Mouse (Mus musculus): ENCODE measurements at regions not wholly inside any gene's neighbourhood (a gene's known extent, or its start where the extent isn't known, plus 50 kb on each side); places are given as distances from the start of the nearest gene placed in this dataset.

GRCm38 (mm10) chr10:84087929-84088328 lies 352.5 kb downstream of the Nuak1 start:
- DNase-seq (ENCODE audit: low spot score): peak; percentile 66

- no peak for DNase-seq (ENCODE audit: low spot score)
Observed at GRCm38 (mm10) chr10:84088799-84089778, 351.3 kb downstream of the Nuak1 start.

- DNase-seq (ENCODE audit: low spot score): no peak
Observed at GRCm38 (mm10) chr10:84093919-84094318, 346.5 kb downstream of the Nuak1 start.

- DNase-seq (ENCODE audit: low spot score): no peak
Observed at GRCm38 (mm10) chr10:84097196-84097595, 343.2 kb downstream of the Nuak1 start.

DNA sequence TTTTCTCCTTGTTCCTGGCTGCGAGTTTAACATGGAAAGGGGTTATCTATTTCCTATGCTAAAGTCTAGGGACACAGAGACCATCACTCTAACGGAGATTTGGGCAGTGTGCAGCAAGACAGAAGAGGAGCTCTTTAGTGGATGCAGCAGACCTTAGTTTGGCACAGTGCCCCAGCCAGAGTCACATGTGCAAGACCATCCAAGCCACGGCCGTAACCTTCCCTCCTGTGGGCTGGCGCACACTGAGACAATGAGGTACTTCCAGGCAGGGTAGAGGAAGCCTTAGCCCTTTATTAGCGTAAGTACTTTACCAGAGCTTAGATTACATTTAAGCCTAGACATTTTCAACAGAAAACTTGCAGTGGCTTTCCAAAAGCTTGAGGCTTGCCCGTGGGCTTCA lies 336.4 kb downstream of the Nuak1 start:
- no peak for DNase-seq (ENCODE audit: low spot score)

DNA sequence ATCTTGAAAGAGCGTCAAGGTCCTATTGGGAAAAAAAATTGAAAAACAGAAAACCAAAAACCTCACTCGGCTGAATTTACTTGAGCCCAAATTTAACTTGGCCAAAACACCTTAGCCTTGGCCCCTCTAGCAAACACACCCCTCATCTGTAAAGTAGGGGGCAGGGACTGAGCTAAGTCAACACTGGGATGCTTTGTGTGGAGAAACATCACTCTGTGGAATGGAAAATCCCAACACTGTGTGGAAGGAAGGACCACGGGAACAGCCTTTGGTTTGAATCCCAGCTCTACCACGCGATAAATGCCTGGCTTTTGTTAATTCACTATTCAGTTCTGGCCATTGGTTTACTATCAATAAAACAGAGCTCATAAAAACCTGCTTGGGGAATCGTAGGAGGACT lies 335.8 kb downstream of the Nuak1 start:
- DNase-seq (ENCODE audit: low spot score): no peak

DNA sequence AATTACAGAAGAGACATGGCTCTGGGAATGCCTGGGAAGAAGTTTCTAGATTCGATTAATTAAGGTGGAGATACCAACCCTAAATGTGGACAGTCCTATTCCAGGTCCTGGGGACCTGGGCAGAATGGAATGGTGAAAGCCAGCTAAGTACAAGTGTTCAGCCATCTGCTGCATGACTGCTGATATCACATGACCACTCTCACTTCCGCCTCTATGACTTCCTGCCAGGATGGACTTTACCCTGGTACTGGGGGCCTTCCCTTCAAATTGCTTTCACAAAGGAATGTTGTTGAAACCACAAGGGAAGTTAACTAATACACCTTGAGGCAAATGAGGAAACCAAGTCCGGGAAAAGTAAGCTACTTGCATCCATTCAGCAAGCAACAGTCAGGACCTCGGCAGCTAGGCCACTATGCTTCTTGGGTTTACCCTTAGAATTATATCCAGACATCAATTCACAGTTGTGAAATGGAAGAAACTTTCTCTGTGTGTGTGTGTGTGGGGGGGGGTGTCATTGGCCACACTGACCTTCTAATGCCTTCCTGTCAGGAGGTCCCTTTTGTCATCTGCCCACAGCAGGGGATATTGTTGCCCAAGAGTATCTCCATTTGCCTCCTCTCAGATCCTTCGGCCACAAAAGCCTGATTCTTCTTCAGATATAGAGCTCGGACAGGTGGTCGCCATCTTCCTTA lies 330.6 kb downstream of the Nuak1 start:
- DNase-seq (ENCODE audit: low spot score): no peak

GRCm38 (mm10) chr10:84110372-84110985 lies 329.9 kb downstream of the Nuak1 start:
- no peak for DNase-seq (ENCODE audit: low spot score)

- DNase-seq (ENCODE audit: low spot score): peak; percentile 87
Observed at GRCm38 (mm10) chr10:84111502-84111901, 328.9 kb downstream of the Nuak1 start.

DNA sequence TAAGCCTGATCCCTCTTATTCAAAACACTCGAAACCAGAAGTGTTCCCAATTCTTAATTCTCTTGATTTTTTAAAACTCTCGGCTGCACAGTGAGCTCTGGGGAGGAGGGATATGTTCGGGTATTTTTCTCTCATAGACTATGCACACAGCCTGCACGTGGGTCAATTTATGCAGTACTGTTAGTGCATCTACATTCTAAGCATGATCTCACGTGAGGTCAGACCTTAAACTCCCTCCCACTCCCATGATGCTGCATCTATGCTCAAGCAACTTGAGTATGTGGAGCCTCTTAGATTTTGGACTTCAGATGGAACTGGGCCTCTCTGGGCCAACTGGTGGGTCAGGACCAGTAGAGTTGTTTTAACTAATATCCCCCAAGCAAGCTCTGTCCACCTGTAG lies 328.5 kb downstream of the Nuak1 start:
- no peak for DNase-seq (ENCODE audit: low spot score)

DNA sequence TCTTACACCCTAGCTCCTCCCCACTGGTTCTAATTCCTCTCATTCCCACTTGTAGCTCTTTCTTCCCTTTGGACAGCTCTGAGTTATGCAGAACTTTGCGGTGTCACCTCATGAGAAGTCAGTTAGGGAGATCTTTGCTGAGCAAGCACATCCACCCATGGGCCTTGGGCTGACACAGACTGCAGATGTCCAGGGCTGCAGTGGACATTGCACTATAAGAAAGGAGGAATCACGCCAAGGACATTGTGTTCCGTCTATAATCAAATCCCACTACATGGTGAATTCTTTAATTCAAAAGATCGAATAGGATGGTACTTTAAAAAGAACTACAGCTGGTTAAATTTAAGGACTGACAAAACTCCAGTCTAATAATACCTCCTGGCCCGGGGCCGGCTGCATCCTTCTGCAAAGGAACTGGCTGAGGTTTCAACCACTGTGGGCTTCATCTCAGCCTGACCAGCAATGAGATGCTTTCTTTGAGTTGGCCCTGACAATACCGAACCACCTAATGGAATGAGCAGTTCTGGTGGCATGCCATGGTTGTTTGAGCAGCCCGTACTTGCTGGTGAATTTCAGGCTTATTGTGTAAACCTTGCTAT lies 320.3 kb downstream of the Nuak1 start:
- DNase-seq (ENCODE audit: low spot score): no peak

DNA sequence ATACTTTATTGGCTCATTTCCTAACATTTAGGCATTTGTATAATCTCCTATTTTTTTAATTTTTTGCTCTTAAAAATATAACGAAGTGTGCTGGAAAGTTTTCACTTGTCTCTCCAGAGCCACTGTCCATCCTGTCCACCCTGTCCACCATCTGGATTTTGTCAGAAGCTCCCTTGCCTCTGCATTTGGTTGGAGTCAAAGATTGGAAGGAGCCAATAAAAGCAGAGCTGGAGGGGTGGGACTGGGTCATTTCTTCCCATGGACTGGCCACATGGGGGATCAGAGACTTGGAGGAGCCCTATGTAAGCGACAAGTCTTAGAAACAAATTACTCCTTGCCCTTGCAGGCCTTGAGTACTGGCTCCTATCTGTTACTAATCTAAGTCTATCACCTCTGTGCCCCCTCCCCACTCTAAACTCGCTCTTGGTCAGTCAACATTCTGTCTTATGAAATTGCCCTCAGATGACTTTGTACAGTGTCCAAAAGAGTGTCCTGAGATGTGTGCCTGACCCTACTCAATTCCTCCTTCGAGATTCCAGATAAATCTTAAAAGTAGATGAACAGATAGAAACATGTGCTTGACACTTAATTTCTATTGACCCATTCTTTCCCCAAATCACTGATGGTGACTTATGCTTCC lies 303.3 kb downstream of the Nuak1 start:
- DNase-seq (ENCODE audit: low spot score): no peak

DNA sequence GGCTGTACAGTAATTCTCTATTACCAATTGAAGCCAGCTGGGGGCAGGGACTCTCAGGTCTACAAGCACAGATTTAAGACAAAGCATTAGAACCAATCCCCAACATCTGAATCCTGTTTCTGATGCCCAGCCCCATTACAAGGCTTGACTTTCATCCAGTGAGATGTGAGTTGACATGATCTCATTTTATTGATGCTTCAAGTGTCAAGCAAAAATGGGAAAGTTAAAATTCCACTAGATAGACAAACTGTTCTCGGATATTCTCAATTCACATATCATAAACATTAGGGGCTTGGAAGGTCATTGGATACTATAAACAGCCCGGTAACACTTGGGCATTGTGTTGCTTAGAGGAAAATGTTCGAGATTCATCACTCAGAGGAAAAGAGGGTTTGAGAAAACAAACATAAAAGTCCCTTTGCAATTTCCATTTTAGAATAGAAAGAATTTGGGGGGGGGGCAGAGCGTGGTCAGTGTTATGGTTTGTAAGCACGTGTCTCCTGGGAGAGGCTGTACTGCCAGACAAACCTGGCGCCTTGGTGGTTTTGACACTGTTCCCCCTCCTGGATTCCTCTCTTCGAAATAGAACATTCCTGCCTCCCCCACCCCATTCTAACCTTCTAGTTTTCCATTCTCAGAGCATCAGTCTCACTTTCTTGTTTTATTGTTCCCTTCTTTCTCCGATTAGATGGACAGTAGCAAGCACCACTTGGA lies 297.5 kb downstream of the Nuak1 start:
- no peak for DNase-seq (ENCODE audit: low spot score)

DNA sequence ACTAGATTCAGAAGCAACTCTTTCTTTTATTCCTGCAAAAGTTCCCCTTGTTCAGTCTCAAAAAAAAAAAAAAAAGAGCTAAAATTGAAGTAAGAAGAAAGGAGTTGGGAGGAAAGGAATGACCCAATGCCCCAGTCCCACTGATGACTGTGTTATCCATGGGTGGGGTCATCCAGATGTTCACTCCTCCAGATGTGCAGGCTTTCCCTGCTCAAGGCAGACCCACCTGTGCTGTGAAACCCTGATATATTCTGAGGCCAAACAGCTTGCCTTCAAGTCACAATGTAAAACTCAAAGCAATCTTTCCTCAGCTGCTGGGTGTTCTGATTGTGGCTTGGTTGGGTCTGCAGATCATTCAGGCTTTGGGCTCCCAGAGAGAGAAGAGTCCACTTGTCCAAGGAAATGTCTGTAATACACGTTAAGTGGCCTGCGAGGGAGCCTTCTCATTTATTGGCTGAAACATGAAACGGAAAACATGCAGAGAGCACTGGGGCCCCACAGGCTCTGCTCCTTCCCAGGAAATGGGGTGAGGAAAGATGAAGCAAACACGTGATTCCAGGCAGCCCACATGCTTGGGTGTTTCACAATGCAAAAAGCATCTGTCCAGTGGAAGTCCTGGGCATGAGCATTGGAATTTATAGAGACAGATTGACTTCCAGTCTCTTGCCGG lies 296.6 kb downstream of the Nuak1 start:
- DNase-seq (ENCODE audit: low spot score): no peak

- no peak for DNase-seq (ENCODE audit: low spot score)
Observed at GRCm38 (mm10) chr10:84144344-84144687, 296.1 kb downstream of the Nuak1 start.

GRCm38 (mm10) chr10:84147305-84147984 lies 293.0 kb downstream of the Nuak1 start:
- no peak for DNase-seq (ENCODE audit: low spot score)

GRCm38 (mm10) chr10:84163752-84164151 lies 276.6 kb downstream of the Nuak1 start:
- no peak for DNase-seq (ENCODE audit: low spot score)

DNA sequence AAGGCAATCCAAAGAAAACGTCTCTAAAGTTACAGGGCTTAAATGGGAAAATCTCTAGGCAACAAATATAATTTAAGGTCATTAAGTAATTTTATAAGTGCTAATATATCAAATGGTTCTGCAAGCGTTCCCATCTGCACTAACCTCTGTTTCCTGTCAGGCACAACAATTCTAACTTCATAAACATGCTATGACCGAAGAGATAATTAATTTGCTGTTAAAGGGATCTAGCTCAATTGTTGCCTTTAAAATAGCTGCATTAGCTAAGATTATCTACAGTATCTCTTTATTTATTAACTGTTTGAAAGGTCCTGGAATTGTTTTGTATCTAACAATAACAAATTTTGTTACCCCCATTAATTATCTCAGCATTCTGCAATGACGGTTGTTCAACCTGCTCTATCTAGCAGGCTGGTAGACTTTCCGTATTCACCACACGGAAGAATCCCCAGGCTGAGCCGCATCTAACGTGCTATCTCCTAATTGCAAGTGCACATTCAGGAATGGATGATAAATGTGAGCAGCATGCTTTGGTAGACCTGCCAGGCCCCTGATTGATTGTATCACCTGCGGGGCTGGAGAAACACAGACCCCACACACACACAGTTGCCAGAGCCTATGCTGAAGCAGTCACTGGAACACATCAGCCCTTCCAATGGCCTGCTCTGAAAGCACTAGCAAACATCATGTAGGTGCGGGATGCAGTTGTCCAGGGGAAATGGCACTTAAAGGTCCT lies 274.4 kb downstream of the Nuak1 start:
- DNase-seq (ENCODE audit: low spot score): no peak

DNA sequence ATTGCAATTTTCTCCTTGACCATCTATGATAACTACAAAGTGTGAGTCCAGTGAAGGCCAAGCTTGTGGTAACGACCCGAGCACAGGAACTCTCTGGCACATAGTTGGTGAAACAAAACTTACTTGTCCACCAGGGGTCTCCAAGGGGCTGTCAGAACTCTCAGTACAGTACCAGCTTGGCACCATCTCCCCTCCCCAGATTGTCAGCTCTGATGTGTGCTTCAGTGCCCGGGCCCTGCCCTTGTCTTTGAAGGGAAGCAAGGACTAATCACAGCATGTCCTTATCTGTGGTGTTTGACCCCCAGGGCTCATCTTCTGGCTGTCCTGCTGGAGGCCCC lies 273.9 kb downstream of the Nuak1 start:
- DNase-seq (ENCODE audit: low spot score): peak; percentile 13

All from thymus, postnatal 0 days (tissue).